Mouse (Mus musculus): ENCODE data around the gene Foxf2.

Gene Foxf2

DNA sequence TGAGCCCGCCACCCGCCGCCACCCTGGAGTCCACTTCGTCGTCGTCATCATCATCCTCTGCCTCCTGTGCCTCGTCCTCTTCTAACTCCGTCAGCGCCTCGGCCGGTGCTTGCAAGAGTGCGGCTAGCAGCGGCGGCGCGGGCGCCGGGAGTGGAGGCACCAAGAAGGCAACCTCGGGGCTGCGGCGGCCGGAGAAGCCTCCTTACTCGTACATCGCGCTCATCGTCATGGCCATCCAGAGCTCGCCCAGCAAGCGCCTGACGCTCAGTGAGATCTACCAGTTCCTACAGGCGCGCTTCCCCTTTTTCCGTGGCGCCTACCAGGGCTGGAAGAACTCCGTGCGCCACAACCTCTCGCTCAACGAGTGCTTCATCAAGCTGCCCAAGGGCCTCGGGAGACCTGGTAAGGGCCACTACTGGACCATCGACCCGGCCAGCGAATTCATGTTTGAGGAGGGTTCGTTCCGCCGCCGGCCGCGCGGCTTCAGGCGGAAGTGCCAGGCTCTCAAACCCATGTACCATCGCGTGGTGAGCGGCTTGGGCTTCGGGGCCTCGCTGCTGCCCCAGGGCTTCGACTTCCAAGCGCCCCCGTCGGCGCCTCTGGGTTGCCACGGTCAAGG is 676 bp downstream of the Foxf2 start:
- WGBS = under 1% methylated on average over 60 of the region's 60 CpGs

DNA sequence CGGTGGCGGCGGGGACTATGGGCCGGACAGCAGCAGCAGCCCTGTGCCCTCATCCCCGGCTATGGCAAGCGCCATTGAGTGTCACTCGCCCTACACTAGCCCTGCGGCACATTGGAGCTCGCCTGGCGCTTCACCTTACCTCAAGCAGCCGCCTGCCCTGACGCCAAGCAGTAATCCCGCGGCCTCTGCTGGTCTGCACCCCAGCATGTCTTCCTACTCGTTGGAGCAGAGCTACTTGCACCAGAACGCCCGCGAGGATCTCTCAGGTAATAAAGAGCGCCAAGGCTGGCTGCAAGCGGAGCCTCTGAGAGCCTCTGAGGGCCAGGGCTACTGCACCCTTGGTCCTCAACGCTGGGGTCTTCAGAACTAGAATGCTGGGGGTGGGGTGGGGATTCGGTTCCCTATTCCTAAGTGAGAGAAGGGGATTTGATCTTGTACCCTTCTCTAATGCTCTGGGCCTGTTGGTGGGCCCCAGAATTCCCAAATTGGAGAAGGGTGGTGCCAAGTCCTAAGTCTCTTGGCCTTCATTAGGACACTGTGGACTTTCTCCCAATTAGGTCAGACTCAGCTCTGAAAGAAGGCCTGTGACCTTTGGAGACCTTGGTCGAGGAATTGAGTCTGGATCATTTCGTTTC is 1.5 kb downstream of the Foxf2 start:
- WGBS = 6% methylated on average over 24 of the region's 24 CpGs

DNA sequence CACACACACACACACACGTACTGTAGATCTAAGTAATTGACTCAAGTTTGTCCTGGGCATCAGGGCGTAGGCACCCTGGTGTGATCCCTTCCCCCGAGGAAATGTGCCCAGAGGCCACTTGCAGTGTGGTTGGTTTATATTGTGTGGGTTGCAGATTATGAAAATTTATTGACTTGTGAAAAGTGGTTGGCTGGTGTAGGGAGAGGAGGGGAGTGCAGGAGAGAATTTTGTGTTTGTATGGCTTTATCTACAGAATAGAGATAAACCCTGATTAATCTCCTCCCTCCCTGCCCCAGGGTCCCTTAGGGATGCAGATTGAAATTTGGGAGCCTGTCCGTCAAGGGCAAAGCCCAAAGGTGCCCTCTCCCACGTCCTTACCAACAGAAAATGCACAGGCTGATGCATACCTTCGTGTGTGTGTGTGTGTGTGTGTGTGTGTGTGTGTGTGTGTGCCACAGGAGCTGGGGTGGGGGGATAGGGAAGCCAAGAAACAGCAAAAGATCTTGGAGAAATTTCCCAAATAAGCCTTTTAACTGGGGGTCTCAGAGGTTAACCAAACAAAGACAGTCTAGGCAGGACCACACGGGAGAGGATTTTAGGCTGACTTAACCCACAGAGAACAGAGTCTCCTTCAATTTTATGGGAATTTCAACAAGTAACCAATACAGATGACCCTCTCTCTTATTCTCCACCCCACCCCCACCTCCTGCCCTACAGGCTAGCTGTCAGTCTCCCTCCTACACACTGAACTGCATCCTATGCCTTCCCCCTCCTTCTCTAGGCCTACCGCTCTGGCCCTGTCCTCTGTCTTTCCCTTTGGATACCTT is 2.5 kb downstream of the Foxf2 start:
- 30% methylated on average over 8 of the region's 8 CpGs for WGBS

DNA sequence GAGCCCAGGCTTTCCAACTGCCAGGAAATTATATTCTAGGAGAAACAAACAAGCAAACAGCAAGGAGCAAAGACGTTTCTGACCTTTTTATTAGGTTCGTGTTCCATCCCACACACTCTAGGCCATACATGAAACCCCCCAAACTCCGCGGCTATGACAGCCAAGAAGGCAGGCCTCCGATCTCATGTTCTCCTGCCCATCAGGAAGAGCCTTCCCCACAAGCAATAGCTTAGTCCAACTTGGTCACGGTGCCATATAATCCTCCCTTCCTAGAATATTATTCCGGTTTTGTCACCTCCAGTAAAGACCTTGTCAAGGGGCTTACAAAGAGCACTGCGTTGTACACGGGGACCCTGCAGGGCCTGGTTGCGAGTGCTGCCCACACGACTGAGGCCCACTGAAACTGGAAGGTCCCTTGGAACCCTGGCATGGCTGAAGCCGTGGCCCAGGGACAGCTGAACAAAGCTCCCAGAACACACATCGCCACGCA is 3.1 kb downstream of the Foxf2 start:
- WGBS = 22% methylated on average over 14 of the region's 14 CpGs

DNA sequence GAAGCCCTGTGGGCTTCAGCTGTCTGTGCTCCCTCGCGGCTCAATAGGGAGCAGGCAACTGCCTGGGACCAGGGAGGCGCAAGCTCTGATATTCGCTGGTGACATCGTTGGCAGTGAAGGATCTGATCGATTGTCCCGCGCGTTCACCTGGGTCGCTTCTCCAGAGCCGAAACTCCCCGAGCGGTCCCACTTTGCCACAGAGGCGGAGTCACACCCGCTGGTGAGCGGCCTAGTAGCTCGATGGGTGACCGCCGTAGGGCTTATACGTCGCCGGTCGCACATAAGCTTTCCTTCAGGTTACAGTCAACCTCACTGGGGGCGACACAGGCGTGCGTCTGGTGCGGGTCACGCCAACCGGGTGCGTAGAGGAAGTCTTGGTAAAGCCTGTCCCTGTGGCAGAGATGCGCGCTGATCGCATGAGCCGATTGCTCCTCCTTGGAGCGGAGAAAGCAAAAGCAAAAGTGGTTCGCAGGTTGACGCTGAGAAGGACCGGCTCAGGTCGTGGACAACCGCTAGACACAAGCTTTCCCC is 3.8 kb downstream of the Foxf2 start:
- WGBS = 2% methylated on average over 40 of the region's 40 CpGs

DNA sequence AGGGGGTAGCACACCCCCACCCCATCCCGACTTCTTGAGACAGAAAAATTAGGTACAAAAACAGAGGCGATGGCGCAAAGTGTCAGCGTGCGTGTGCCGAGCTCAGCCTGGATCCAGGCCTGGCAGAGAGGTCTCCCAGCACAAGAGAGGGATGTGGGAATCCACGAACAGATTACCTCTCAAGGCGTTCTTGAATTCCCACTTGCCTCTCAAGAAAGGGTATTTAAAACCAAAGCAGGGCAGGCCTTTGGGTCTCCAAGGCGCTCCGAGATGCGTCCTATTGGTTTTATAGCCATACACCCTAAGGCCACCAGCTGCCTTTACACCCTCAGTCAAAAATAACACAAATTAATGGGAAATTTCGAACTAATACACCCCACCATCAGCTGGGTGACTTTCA is 4.4 kb downstream of the Foxf2 start:
- WGBS = 16% methylated on average over 12 of the region's 12 CpGs

DNA sequence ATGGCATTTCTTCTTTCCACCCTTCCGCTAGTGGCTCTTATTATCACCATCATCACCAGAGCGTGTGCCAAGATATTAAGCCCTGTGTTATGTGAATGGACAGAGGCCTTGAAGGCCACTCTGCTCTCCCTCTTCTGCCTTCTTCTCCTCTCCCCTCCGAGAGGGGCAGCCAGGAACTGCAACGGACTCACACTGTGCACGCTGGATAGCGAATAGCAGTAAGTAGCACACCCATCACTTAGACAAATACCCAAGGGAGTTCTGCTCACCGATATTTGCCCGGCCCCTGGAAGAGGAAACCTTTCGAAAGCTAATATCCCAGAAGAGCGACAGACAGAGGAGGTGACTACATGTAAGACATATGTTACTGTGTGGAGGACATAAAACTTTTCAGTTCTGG is 4.9 kb downstream of the Foxf2 start:
- WGBS = 15% methylated on average over 10 of the region's 10 CpGs

DNA sequence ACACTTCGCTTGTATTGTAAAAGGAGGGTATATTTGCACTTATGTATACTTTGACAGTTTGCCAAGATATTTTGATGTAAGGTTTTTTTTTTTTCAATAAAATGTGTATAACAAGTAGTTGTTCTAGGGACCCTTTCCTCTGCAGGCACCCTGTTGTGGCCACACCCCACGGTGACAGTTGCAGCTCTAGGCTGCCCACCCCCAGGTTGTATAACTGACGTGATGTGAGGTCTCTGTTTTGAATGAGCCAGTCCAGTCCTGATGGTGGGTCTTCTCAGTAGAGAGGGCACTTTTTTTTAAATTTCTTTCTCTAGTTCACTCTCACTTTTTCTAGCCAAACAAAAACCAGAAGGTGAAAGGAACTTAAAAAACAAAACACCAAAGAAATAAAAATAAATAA is 5.7 kb downstream of the Foxf2 start:
- 13% methylated on average over 3 of the region's 3 CpGs for WGBS

DNA sequence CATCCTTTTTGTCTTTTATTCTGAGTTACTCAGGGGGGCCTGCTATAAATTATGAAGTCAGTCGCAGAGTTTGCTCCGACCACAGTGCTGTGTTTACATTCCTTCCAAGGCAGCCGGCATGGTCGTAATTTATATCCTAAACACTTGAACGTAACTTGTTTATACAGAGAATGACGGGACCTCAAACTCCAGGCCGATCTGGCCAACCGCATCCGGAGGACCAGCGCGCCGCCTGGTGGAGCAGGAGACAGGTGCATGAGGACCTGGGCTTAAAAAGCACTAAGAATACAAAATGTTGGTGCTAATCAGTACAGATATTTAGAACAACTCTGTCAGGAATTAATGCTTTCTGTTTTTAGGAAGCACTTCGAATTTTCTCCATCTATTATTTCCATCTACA is 6.8 kb downstream of the Foxf2 start:
- WGBS = 6% methylated on average over 13 of the region's 13 CpGs

DNA sequence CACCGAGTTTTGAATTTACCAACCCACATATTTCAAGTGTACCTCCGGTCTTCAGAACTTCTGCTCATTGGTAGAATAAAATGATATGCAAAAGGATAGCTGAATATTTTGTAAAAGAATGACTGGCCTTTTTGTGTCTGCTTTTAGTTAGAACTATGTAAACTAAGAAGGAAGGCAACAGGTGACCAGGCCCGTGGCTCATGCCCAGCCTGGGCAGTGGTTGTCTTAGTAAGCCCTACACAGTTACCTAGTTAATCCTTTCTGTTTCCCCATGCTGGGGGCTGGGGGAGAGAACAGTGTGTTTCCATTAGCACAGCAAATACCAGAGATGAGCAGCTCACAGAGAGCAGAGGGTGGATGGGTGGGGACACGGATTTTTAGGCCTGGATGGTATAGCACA is 7.6 kb downstream of the Foxf2 start:
- WGBS = 75% methylated on average over 4 of the region's 4 CpGs

DNA sequence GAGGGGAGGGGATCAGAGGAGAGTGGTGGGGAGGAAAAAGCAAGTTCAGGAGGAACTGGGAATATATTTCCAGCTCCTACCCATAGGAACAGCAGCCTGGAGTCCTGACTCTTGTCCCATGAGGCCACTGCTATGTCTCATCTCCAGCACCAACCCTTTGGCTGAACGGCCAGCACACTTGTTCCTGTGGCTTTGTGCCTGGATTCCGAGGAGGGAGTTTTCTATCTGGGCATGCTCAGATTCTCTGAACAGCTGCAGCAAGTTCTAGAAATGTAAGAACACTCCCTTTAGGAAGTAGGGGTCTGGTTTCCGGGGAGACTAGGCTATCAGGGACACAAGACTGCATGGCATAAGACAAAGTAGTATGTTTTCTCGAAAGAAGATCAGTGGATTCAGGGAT is 9.9 kb downstream of the Foxf2 start:
- 51% methylated on average over 4 of the region's 4 CpGs for WGBS

DNA sequence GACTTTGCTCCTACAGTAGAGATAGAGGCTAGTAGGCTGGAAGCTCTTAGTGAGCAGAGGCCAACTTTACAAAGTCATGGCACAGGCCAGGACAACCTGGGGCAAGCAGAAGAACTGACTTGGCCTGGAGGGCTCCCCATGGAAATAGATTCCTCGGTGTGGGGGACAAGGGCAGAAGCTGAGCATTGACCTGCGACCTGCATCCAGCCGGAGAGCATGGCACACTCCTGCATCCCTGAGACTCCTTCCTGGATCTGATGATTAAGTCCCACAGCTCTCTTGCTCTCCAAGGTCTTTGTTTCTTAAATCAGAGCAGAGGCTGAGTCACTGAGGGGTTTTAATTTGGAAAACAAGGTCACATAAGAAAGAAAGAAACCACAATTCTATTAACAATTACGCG is 15.9 kb downstream of the Foxf2 start:
- WGBS = 85% methylated on average over 5 of the region's 5 CpGs

DNA sequence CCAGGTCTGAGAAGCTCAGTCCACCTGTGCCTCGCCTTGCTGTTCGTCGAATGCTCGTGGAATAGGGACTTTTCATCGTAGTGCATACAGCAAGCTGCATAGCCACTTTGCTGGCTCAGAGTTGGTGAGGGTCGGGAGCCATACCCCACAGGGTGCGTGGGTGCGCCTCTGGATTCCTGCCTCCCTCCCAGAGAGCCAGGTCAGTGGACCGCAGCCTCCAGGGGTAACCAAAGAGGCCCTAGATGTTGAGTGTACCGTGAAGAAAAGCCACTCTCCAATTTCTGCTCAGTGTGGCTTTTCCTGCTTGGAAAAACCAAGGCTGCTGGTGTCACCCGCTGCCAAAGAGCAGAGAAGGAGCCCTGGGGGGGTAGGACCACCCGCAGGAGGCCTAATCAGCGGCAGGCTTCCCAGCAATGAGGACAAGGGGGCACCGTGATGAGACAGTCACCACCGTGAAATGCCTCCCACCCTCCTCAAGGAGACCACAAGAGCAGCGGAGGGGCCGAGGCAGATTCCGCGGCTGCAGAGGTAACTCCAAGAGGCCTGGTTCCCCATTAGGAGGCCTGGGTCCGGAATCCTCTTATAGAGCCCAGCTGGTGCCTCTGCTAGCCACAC is 26.6 kb downstream of the Foxf2 start:
- 90% methylated on average over 20 of the region's 20 CpGs for WGBS

DNA sequence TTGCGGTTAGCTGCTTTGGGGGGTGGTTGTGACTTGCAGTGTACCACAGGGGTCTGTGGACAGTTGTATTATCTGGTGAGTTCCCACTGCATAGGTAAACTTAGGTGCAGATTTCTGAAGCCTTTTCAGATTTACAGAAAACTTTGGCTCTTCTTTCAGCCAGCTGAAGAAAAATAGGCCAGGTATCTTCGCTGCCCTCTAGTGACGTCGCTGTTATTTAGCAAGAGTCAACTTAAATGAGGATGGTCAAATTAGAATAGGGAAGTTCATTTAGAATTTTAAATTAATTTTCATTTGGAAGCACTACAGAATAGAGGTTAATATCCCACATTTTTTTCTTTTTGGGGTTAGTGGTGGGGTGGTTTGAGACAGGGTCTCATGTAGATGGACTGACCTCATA is 30.6 kb downstream of the Foxf2 start:
- 67% methylated on average over 4 of the region's 4 CpGs for WGBS

DNA sequence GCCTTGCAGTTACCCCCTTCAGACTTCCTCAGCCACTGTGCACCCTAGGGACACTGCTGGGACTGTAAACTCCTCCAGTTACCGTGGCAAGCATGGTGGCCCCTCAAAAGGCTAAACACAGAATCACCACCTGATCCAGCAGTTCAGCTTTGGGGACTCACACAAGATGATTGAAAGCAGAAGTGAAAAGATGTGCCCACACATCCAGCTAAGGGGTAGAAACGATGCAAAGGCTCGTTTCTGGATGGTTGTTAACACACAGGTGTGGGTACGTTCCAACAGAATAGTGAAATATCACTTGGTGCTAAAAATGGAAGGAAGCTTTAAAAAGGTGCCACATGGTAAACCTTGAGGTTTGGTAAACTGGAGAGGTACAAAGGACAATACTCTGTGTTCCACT is 32.6 kb downstream of the Foxf2 start:
- 86% methylated on average over 4 of the region's 4 CpGs for WGBS

DNA sequence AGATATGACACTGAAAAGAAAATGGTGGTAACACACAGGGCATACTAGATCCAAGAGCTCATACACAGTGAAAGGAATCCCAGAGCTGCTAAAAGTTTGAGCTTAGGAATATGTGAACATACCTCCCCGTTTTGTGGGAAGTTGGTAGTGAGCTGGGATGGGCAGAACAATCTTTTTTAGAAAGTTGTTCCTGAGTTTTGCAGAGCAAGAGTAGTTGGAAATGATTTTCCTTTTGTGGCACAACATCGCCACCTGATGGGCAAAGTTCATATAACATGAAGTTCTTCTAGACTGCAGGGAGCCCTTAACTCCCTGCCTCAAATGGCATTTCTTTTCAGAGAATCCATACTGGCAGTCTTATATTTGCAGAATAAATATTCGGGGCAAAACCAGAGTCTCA is 33.3 kb downstream of the Foxf2 start:
- WGBS = 3% methylated on average over 3 of the region's 3 CpGs

DNA sequence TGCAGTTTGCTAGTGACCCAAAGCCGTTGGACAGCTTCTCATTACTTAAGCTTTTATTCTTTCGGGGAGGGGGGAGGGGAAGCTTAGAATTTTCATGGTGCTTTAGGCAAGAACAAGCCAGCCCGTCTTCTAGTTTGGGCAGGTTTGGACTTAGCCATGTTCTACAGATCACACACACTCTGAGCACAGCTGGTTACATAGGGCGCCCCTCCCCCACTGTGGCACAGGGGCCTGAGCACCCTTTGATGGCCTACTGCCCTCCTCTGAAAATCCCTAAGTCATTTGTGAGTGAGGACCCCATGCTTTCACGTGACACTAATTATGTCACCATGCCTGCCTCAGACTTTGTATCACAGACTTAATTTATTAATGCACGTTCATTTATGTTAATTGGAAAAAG is 35.6 kb downstream of the Foxf2 start:
- 65% methylated on average over 6 of the region's 6 CpGs for WGBS

DNA sequence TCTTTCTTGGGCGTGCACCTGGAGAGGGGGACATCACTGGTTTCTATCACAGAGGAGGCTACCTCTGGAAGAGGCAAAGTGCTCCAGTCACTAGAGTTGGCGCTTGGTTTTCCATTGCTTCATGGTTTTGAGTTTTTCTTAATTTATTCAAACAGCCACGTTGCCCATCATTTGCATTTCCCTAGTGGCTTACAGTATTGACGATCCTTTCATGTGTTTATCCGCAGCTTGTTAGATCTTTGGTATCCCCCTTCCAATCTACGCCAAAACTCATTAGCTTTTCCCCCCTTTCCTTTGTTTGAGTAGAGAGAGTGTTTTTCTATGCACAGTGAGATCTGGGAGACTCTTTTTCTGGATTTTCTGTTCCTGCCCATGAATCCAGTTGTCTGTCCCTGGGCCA is 39.8 kb downstream of the Foxf2 start:
- 46% methylated on average over 6 of the region's 6 CpGs for WGBS

DNA sequence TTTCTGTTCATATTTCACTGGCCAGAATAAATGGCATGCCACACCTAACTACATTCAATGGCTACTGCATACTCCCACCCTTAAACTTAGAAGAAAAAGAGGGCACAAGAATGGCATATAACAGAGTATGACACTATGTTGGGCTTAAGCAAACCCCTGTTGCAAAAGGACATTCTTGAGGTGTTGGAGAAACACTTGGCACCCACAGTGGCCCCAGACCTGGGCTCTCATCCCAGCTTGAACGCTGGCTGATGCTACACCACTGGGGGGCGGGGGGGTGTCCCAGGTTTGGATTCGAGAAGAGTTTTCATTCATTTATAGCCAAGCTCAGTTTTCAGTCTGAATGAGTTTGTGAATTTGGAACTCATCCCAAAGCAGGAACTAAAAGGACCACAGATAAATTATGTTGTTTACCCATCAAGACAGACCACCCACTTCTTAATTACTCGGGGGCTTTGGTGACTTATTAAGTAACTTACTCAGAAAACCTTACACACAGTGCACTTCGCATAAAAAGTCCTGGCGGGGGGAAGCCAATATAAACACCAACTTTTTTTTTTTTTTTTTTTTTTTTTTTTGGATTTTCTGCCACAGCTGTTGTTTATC is 42.4 kb downstream of the Foxf2 start:
- WGBS = 36% methylated on average over 6 of the region's 6 CpGs

DNA sequence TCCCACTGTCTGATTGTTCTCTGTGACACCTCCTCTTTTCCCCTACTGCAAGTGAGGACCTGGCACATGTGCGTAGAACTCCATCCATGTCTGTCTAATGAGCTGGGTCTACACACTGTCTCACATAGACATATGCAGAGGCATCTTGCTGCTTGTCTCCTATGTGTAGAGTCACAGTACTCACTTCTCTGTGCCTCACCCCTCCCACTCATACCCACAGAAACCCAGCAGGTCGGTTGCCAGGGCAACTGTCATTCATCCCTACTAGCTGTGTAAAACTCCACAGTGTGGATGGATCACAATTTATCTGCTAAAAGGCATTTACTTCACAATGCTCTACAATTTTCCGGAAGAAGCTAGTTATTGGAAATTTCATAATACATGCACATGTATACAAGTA is 46.5 kb downstream of the Foxf2 start:
- 74% methylated on average over 3 of the region's 3 CpGs for whole genome bisulfite sequencing
